Mouse (Mus musculus): ENCODE results near the gene Tmem165. TPM values are rescaled to one million over a fixed set of nuclear protein-coding genes. Genes with fewer than 3 reads are reported as not detected.

The Tmem165 gene
- polyA plus RNA-seq, 1 experiment from 2014 or later = 148 TPM

DNA sequence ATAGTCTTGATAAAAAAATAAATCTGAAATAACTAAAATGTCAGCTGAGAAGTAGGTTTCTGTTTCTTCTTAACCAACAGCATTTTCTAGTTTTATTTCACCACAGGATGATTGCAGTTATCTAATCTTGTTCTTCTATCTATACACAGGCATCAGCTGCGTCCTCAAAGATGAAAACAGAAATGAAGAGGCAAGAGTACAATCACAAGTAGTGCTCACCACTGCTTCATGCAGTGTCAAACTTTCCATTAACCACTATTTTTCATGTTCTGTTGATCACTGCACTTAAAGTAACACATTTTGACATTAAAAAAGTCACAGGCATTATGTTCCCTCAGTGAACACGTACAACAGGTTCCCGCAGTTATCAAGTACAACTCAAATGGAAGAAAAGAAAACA is 67.3 kb downstream of the Tmem165 start:
- Histone ChIP-seq H3K4me1 (no peaks in the 10 kb centered on the region), H3K27me3 (no peaks in the 10 kb centered on the region), H3K4me2 (replicated peaks) (no peak overlapping the region), H3K36me3 (peaks cover 4% of the 10 kb centered on the region; the same call in 1 of the 2 replicates), H3K27ac (no peak overlapping the region), H3K9ac (no peak overlapping the region), H3K4me3 (no peak overlapping the region), H3K9me3 (no peaks in the 10 kb centered on the region)
- no peak for ATAC-seq (ENCODE audit: insufficient number of reproducible peaks, insufficient read depth, low FRiP score, low TSS enrichment)
- WGBS = 86% methylated on average over 3 of the region's 3 CpGs

Other genes with a start within 250 kb of the Tmem165 start
- gene Kdr, start 205.4 kb upstream of the Tmem165 start, polyA plus RNA-seq (2016; fragmentation: Nextera tagmentation; extraction: Ambion mirVana) = 29.0 and 31.0 TPM in 2 replicates
- gene Srd5a3, start 43.6 kb upstream of the Tmem165 start, polyA plus RNA-seq (2016; fragmentation: Nextera tagmentation; extraction: Ambion mirVana) = 29.8 and 30.9 TPM in 2 replicates
- gene Clock, start 120.9 kb downstream of the Tmem165 start, polyA plus RNA-seq (2016; fragmentation: Nextera tagmentation; extraction: Ambion mirVana) = 13.2 and 14.4 TPM in 2 replicates
- not detected in 2 replicates for gene Pdcl2, start 147.3 kb downstream of the Tmem165 start, polyA plus RNA-seq (2016; fragmentation: Nextera tagmentation; extraction: Ambion mirVana)
- 0.38 and 0.54 TPM in 2 replicates for gene Nmu, start 179.9 kb downstream of the Tmem165 start, polyA plus RNA-seq (2016; fragmentation: Nextera tagmentation; extraction: Ambion mirVana)